16 mouse cellular contexts compared by ENCODE assay signal in genomic region chr4:107830189-107830588, GRCm38 (mm10). TPM values are rescaled to one million over a fixed set of nuclear protein-coding genes. Genes with fewer than 3 reads are reported as not detected.
DNase-seq lines count a peak whose midpoint lies in the region; ATAC-seq and TF ChIP-seq lines count a peak whose summit lies in the region.
"Had no signal": no experiment of that assay in that cellular context is flagged by ENCODE, and none has a peak within 500 bp of the region (broad histone marks: within the 10 kb centered on the region; RNA-seq: fewer than 3 reads in every experiment).

No protein-coding gene starts in this region.

- H3K9ac ChIP-seq in forebrain, embryonic 11.5 days (ENCODE audit: low read length): peak overlapping the region; percentile 14; the same call in 1 of the 2 replicates
- H3K9ac ChIP-seq in hindbrain, postnatal 0 days (replicated peaks; ENCODE audit: low read length): no peak overlapping the region
- 0 out of 2 replicates have a peak overlapping the region, but pooled peaks have one; percentile 19 for H3K9ac ChIP-seq in midbrain, postnatal 0 days (replicated peaks; ENCODE audit: low read length, poor library complexity, severe bottlenecking)
- H3K9ac ChIP-seq: heart, embryonic 15.5 days; limb, embryonic 15.5 days had no signal

- 68% methylated on average over 10 of the region's 10 CpGs for WGBS in forebrain, embryonic 11.5 days
- 38% methylated on average over 10 of the region's 10 CpGs for WGBS in hindbrain, postnatal 0 days
- WGBS in midbrain, postnatal 0 days: 50% methylated on average over 10 of the region's 10 CpGs

- DNase-seq in cerebellum, adult 9-11 months: peak; percentile 24
- no peak for DNase-seq in cerebellum, postnatal 14 days
- DNase-seq in forebrain, embryonic 11.5 days (ENCODE audit: low spot score): no peak
- DNase-seq in hindbrain, postnatal 0 days (ENCODE audit: low spot score): no peak
- DNase-seq in midbrain, postnatal 0 days (ENCODE audit: low spot score): no peak
- no peak for DNase-seq in kidney, postnatal 14 days
- DNase-seq in yolk sac, embryonic 10.5 days (ENCODE audit: low spot score): no peak
- DNase-seq: gastrocnemius, postnatal 10 days; kidney, adult 8-10 months; lung, postnatal 10 days; spleen, adult 18-20 months had no signal

- H3K4me1 ChIP-seq in forebrain, embryonic 11.5 days (replicated peaks; ENCODE audit: control insufficient read depth, insufficient read depth, low read length): peaks cover 52% of the 10 kb centered on the region
- peaks cover 69% of the 10 kb centered on the region for H3K4me1 ChIP-seq in hindbrain, postnatal 0 days (ENCODE audit: insufficient read depth, low read length)
- peaks cover 48% of the 10 kb centered on the region for H3K4me1 ChIP-seq in midbrain, postnatal 0 days (ENCODE audit: insufficient read depth, low read length)
- H3K4me1 ChIP-seq: heart, embryonic 15.5 days had no signal

- no peaks in the 10 kb centered on the region for H3K27me3 ChIP-seq in forebrain, embryonic 11.5 days (ENCODE audit: control insufficient read depth, insufficient read depth, low read length)
- H3K27me3 ChIP-seq in hindbrain, postnatal 0 days (ENCODE audit: insufficient read depth, low read length): no peaks in the 10 kb centered on the region
- no peaks in the 10 kb centered on the region for H3K27me3 ChIP-seq in midbrain, postnatal 0 days (ENCODE audit: insufficient read depth, low read length)
- H3K27me3 ChIP-seq: embryonic facial prominence, embryonic 13.5 days; limb, embryonic 15.5 days had no signal

- peak overlapping the region; percentile 79 for H3K27ac ChIP-seq in forebrain, embryonic 11.5 days (ENCODE audit: low read depth, low read length)
- peak overlapping the region; percentile 67; the same call in 1 of the 2 replicates for H3K27ac ChIP-seq in hindbrain, postnatal 0 days
- 0 out of 2 replicates have a peak overlapping the region, but pooled peaks have one; percentile 27 for H3K27ac ChIP-seq in midbrain, postnatal 0 days (ENCODE audit: low read depth, low read length)
- H3K27ac ChIP-seq: embryonic facial prominence, embryonic 13.5 days; heart, embryonic 15.5 days; limb, embryonic 15.5 days had no signal

- H3K9me3 ChIP-seq in forebrain, embryonic 11.5 days (ENCODE audit: control insufficient read depth, low read length): no peaks in the 10 kb centered on the region
- no peaks in the 10 kb centered on the region for H3K9me3 ChIP-seq in hindbrain, postnatal 0 days (ENCODE audit: low read length)
- no peaks in the 10 kb centered on the region for H3K9me3 ChIP-seq in midbrain, postnatal 0 days (ENCODE audit: low read length)
- H3K9me3 ChIP-seq: embryonic facial prominence, embryonic 13.5 days; heart, embryonic 15.5 days; limb, embryonic 15.5 days had no signal

- H3K4me3 ChIP-seq in forebrain, embryonic 11.5 days (ENCODE audit: low read depth, low read length): no peak overlapping the region
- no peak overlapping the region for H3K4me3 ChIP-seq in hindbrain, postnatal 0 days (ENCODE audit: low read length)
- no peak overlapping the region for H3K4me3 ChIP-seq in midbrain, postnatal 0 days (ENCODE audit: low read depth, low read length)
- H3K4me3 ChIP-seq: embryonic facial prominence, embryonic 13.5 days; heart, embryonic 15.5 days; limb, embryonic 15.5 days had no signal

- TF ChIP-seq CTCF in hindbrain, postnatal 0 days (IDR thresholded peaks at IDR 0.05; ENCODE audit: low read depth): no peak
- no peak for TF ChIP-seq CTCF in midbrain, postnatal 0 days (IDR thresholded peaks at IDR 0.05)

- H3K36me3 ChIP-seq in forebrain, embryonic 11.5 days (ENCODE audit: control insufficient read depth, insufficient read depth, low read length): no peaks in the 10 kb centered on the region
- no peaks in the 10 kb centered on the region for H3K36me3 ChIP-seq in hindbrain, postnatal 0 days (ENCODE audit: insufficient read depth, low read length)
- peaks cover 4% of the 10 kb centered on the region; the same call in 1 of the 2 replicates for H3K36me3 ChIP-seq in midbrain, postnatal 0 days (ENCODE audit: insufficient read depth, low read length)
- H3K36me3 ChIP-seq: heart, embryonic 15.5 days; limb, embryonic 15.5 days had no signal

- ATAC-seq in forebrain, embryonic 11.5 days (replicated peaks; ENCODE audit: low FRiP score): no peak
- ATAC-seq in hindbrain, postnatal 0 days: no peak
- no peak for ATAC-seq in midbrain, postnatal 0 days (ENCODE audit: low FRiP score)
- no peak for ATAC-seq in megakaryocyte, adult 5-6 weeks (ENCODE audit: poor library complexity, severe bottlenecking)
- ATAC-seq: activated CD4-positive, CD25-positive, alpha-beta regulatory T cell, adult 4 months had no signal

- H3K4me2 ChIP-seq in forebrain, embryonic 11.5 days (ENCODE audit: low read depth, low read length, severe bottlenecking): no peak overlapping the region
- H3K4me2 ChIP-seq in hindbrain, postnatal 0 days (ENCODE audit: low read depth, low read length): no peak overlapping the region
- no peak overlapping the region for H3K4me2 ChIP-seq in midbrain, postnatal 0 days (ENCODE audit: low read depth, low read length, poor library complexity, severe bottlenecking)
- H3K4me2 ChIP-seq: embryonic facial prominence, embryonic 13.5 days; heart, embryonic 15.5 days; limb, embryonic 15.5 days had no signal

RNA-seq across cellular contexts. Expression of gene Lrp8, which starts 28.1 kb away (rescaled TPM):
- 33.9 and 36.6 TPM in 2 replicates for polyA plus RNA-seq in forebrain, embryonic 11.5 days (2014; fragmentation: Nextera tagmentation; extraction: Ambion mirVana)
- total RNA-seq in hindbrain, postnatal 0 days (2014; rRNA removed): 62.2 and 65.9 TPM in 2 replicates
- 33.9 and 34.5 TPM in 2 replicates for polyA plus RNA-seq in hindbrain, postnatal 0 days (2015; fragmentation: Nextera tagmentation; extraction: Ambion mirVana)
- total RNA-seq in midbrain, postnatal 0 days (2014; rRNA removed): 74.1 and 78.5 TPM in 2 replicates
- 31.9 and 35.2 TPM in 2 replicates for polyA plus RNA-seq in midbrain, postnatal 0 days (2015; fragmentation: Nextera tagmentation; extraction: Ambion mirVana)
- 4.9 and 6.7 TPM in 2 replicates for total RNA-seq in megakaryocyte, adult 5-6 weeks (2015)
- total RNA-seq in megakaryocyte, adult 5-6 weeks (2017): 5.0 and 6.3 TPM in 2 replicates

RNA-seq across cellular contexts. Expression of gene Magoh, which starts 49.4 kb away (rescaled TPM):
- polyA plus RNA-seq in forebrain, embryonic 11.5 days (2014; fragmentation: Nextera tagmentation; extraction: Ambion mirVana): 214 and 246 TPM in 2 replicates
- total RNA-seq in hindbrain, postnatal 0 days (2014; rRNA removed): 31.7 and 35.4 TPM in 2 replicates
- polyA plus RNA-seq in hindbrain, postnatal 0 days (2015; fragmentation: Nextera tagmentation; extraction: Ambion mirVana): 124 and 129 TPM in 2 replicates
- 44.5 and 45.3 TPM in 2 replicates for total RNA-seq in midbrain, postnatal 0 days (2014; rRNA removed)
- 117 and 124 TPM in 2 replicates for polyA plus RNA-seq in midbrain, postnatal 0 days (2015; fragmentation: Nextera tagmentation; extraction: Ambion mirVana)
- 131 and 134 TPM in 2 replicates for total RNA-seq in megakaryocyte, adult 5-6 weeks (2015)
- 208 and 218 TPM in 2 replicates for total RNA-seq in megakaryocyte, adult 5-6 weeks (2017)

RNA-seq across cellular contexts. Expression of gene 0610037L13Rik, which starts 59.4 kb away (rescaled TPM):
- 108 and 116 TPM in 2 replicates for polyA plus RNA-seq in forebrain, embryonic 11.5 days (2014; fragmentation: Nextera tagmentation; extraction: Ambion mirVana)
- 33.2 and 58.3 TPM in 2 replicates for total RNA-seq in hindbrain, postnatal 0 days (2014; rRNA removed)
- 110 and 111 TPM in 2 replicates for polyA plus RNA-seq in hindbrain, postnatal 0 days (2015; fragmentation: Nextera tagmentation; extraction: Ambion mirVana)
- 40.5 and 55.5 TPM in 2 replicates for total RNA-seq in midbrain, postnatal 0 days (2014; rRNA removed)
- polyA plus RNA-seq in midbrain, postnatal 0 days (2015; fragmentation: Nextera tagmentation; extraction: Ambion mirVana): 94.7 and 103 TPM in 2 replicates
- total RNA-seq in megakaryocyte, adult 5-6 weeks (2015): 34.7 and 36.0 TPM in 2 replicates
- total RNA-seq in megakaryocyte, adult 5-6 weeks (2017): 33.6 and 34.7 TPM in 2 replicates

Comparison
In these comparisons a context has a peak if more than half of its experiments do, and no peak if none do; other contexts are left out.
1. H3K27ac ChIP-seq: peak in every context shown above with its lines; median percentile 79 in forebrain, embryonic 11.5 days; 67 in hindbrain, postnatal 0 days; 27 in midbrain, postnatal 0 days.